Mouse (Mus musculus): ENCODE data around the gene Crisp2.

- TF ChIP-seq POLR2A (IDR thresholded peaks at IDR 0.05; ENCODE audit: extremely low read depth, insufficient read depth, low read length) (no peak), CTCF (IDR thresholded peaks at IDR 0.05; ENCODE audit: low read depth, low read length) (peak; percentile 46)
Observed at GRCm38 (mm10) chr17:40823817-40824216, 17.0 kb upstream of the Crisp2 start.

All from liver, adult 2 months (tissue).